Mouse (Mus musculus): ENCODE measurements at regions not wholly inside any gene's neighbourhood (a gene's known extent, or its start where the extent isn't known, plus 50 kb on each side); places are given as distances from the start of the nearest gene placed in this dataset.
A peak's percentile ranks its signal among the peaks of the same experiment; 100 is the strongest.

DNA sequence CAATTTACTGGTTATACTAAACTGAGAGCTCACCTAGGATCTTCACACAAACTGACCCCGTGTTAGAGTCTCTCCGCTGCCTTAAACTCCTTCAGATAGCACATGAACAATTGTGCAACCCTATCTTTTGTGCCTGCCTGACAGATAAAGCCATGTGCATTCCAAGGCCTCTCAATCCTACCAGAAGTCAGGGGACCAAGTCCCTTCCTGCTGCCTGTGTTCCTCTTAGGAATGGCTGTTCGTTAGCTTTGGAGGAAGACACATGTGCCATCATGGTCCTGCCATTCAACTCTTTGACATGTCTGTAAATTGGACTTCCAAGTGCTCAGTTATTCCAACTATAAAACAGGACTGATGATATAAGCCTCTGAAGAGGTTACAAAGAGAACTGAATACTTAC is 161.4 kb upstream of the Cpeb2 start:
- no peak overlapping the region for H3K4me3 ChIP-seq (ENCODE audit: low read depth, low read length)
- H3K27me3 ChIP-seq (ENCODE audit: control insufficient read depth, insufficient read depth, low read length), result no peaks in the 10 kb centered on the region
- no peaks in the 10 kb centered on the region for H3K36me3 ChIP-seq (ENCODE audit: control insufficient read depth, insufficient read depth, low read length)
- H3K9ac ChIP-seq (ENCODE audit: low read depth, low read length), result no peak overlapping the region
- H3K9me3 ChIP-seq (ENCODE audit: control insufficient read depth, low read length), result no peaks in the 10 kb centered on the region
- no peak for ATAC-seq (ENCODE audit: low FRiP score)
- DNase-seq (ENCODE audit: low spot score), result no peak
- H3K4me2 ChIP-seq (replicated peaks; ENCODE audit: low read depth, low read length), result no peak overlapping the region
- no peaks in the 10 kb centered on the region for H3K4me1 ChIP-seq (replicated peaks; ENCODE audit: control insufficient read depth, insufficient read depth, low read length)
- 92% methylated on average over 3 of the region's 3 CpGs for WGBS
- no peak overlapping the region for H3K27ac ChIP-seq (ENCODE audit: low read depth, low read length)

DNA sequence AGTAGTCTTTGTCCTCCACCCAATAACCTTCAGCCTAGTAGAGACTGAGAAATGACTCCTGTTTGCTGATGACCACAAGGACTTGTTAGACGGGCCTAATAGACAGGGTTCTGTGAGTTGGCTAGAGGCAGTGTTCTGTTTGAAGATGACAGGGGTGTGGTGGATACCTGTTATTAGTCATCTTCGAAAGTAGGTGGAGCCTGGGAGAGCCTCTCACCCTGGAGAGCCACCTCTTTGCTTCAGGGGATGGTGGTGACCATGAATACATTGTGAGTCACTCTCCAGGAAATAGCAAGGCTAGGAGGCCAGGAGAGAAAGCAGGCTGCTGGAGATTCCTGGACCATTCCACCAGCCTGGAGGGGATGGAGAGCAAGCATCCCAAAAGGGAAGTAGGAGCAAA is 160.6 kb upstream of the Cpeb2 start:
- H3K36me3 ChIP-seq (ENCODE audit: control insufficient read depth, insufficient read depth, low read length), result no peaks in the 10 kb centered on the region
- no peak overlapping the region for H3K27ac ChIP-seq (ENCODE audit: low read depth, low read length)
- DNase-seq (ENCODE audit: low spot score) (no peak), ATAC-seq (ENCODE audit: low FRiP score) (no peak)
- H3K27me3 ChIP-seq (ENCODE audit: control insufficient read depth, insufficient read depth, low read length), result no peaks in the 10 kb centered on the region
- H3K4me2 ChIP-seq (replicated peaks; ENCODE audit: low read depth, low read length), result no peak overlapping the region
- no peak overlapping the region for H3K9ac ChIP-seq (ENCODE audit: low read depth, low read length)
- no peaks in the 10 kb centered on the region for H3K4me1 ChIP-seq (replicated peaks; ENCODE audit: control insufficient read depth, insufficient read depth, low read length)
- H3K4me3 ChIP-seq (ENCODE audit: low read depth, low read length), result no peak overlapping the region
- H3K9me3 ChIP-seq (ENCODE audit: control insufficient read depth, low read length), result no peaks in the 10 kb centered on the region
- WGBS, result 95% methylated on average over 2 of the region's 2 CpGs

DNA sequence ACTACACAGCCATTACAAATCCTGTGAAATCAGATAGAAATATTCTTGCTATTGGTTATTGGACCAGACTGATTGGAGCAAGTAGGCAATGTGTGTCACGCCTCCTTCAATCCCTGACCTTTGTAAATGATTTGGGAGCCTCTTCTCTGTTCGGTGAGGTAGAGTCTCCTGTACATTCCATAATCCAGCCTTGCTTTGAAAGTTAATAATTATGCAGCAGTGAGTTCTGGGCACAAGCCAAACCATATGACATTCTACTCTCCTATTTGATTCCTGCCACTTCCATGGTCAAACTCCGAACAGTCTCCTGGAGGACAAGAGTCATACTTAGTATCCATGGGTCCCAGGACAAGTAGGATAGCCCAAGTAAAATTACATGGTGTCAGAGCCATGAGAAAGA is 158.4 kb upstream of the Cpeb2 start:
- no peak overlapping the region for H3K27ac ChIP-seq (ENCODE audit: low read depth, low read length)
- no peaks in the 10 kb centered on the region for H3K4me1 ChIP-seq (replicated peaks; ENCODE audit: control insufficient read depth, insufficient read depth, low read length)
- ATAC-seq (ENCODE audit: low FRiP score), result no peak
- no peak overlapping the region for H3K4me2 ChIP-seq (replicated peaks; ENCODE audit: low read depth, low read length)
- H3K36me3 ChIP-seq (ENCODE audit: control insufficient read depth, insufficient read depth, low read length), result no peaks in the 10 kb centered on the region
- no peaks in the 10 kb centered on the region for H3K9me3 ChIP-seq (ENCODE audit: control insufficient read depth, low read length)
- no peak for DNase-seq (ENCODE audit: low spot score)
- H3K9ac ChIP-seq (ENCODE audit: low read depth, low read length), result no peak overlapping the region
- H3K4me3 ChIP-seq (ENCODE audit: low read depth, low read length), result no peak overlapping the region
- no peaks in the 10 kb centered on the region for H3K27me3 ChIP-seq (ENCODE audit: control insufficient read depth, insufficient read depth, low read length)
- 94% methylated on average over 3 of the region's 3 CpGs for WGBS

DNA sequence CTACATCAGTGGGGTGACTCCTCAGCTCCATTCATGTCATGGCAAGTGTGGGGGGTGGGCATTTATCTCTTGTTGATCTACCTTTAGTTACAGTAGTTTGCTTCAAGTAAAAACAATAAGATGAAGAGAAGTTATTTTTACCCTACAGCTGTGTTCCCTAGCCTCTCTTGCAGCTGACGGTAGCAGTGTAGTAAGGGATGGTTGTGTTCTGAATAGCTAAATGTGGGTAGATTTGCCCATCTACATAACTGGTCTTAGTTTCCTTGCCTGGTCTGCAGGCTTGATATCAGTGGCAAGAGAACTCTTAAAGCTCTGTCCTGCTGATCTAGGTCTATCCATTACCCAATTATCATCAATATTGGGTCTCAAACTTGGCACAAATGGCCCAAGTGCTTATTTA is 152.7 kb upstream of the Cpeb2 start:
- no peak for ATAC-seq (ENCODE audit: low FRiP score)
- 91% methylated on average over 1 of the region's 1 CpGs for WGBS
- no peak for DNase-seq (ENCODE audit: low spot score)
- H3K27ac ChIP-seq (ENCODE audit: low read depth, low read length), result no peak overlapping the region
- no peak overlapping the region for H3K4me3 ChIP-seq (ENCODE audit: low read depth, low read length)
- H3K4me2 ChIP-seq (replicated peaks; ENCODE audit: low read depth, low read length), result no peak overlapping the region
- H3K9ac ChIP-seq (ENCODE audit: low read depth, low read length), result no peak overlapping the region
- H3K27me3 ChIP-seq (ENCODE audit: control insufficient read depth, insufficient read depth, low read length), result no peaks in the 10 kb centered on the region
- H3K4me1 ChIP-seq (replicated peaks; ENCODE audit: control insufficient read depth, insufficient read depth, low read length), result no peaks in the 10 kb centered on the region
- no peaks in the 10 kb centered on the region for H3K36me3 ChIP-seq (ENCODE audit: control insufficient read depth, insufficient read depth, low read length)
- no peaks in the 10 kb centered on the region for H3K9me3 ChIP-seq (ENCODE audit: control insufficient read depth, low read length)

DNA sequence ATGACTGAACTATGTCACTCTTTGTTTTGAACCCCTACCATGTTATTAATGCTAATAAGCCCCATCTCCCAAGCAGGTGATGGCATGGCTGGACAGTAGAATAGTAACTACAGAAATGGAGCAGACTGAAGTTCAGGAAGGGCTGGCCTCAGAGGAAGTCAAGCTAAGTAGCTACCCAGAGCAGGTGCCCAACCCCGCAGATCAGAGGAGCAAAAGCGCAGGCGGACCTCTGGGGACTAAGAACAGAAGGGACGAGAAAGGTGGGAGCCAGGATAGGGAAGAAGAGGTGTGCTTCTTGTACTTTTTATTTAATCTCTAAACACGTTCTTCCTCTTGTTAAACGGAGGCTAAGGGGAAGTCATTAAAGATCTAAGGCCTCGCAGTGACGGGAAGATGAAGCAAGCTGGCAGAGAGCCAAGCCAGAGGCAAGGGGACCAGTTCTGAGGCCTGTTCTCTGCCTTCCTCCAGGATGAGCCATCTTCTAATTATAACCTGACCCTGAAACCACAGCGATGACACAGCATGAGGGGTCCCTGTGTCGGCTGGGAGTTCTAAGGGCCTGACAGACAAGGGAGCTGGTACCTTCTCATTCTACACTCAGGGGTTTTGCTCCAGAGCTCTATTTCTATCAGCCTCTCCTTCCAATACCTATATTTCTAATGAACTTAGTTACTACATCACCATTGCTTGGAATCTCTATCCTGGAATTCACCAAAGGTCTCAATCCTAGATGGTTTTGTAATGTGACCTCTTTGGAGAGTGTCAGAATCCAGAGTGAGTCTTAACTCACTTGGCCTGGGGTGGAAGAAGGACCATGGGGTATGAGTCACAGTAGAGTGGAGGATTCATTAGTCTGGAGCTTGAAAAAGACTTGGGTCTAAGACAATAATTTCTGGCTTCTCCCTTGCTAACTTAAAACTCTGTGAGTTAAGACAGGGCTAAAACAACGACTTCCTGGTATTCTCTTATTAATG is 151.1 kb upstream of the Cpeb2 start:
- H3K9ac ChIP-seq (ENCODE audit: low read depth, low read length), result no peak overlapping the region
- no peaks in the 10 kb centered on the region for H3K4me1 ChIP-seq (replicated peaks; ENCODE audit: control insufficient read depth, insufficient read depth, low read length)
- no peak overlapping the region for H3K4me2 ChIP-seq (replicated peaks; ENCODE audit: low read depth, low read length)
- H3K4me3 ChIP-seq (ENCODE audit: low read depth, low read length), result no peak overlapping the region
- WGBS, result 81% methylated on average over 11 of the region's 11 CpGs
- no peak for DNase-seq (ENCODE audit: low spot score)
- H3K9me3 ChIP-seq (ENCODE audit: control insufficient read depth, low read length), result no peaks in the 10 kb centered on the region
- no peaks in the 10 kb centered on the region for H3K27me3 ChIP-seq (ENCODE audit: control insufficient read depth, insufficient read depth, low read length)
- ATAC-seq (ENCODE audit: low FRiP score), result no peak
- no peaks in the 10 kb centered on the region for H3K36me3 ChIP-seq (ENCODE audit: control insufficient read depth, insufficient read depth, low read length)
- no peak overlapping the region for H3K27ac ChIP-seq (ENCODE audit: low read depth, low read length)

DNA sequence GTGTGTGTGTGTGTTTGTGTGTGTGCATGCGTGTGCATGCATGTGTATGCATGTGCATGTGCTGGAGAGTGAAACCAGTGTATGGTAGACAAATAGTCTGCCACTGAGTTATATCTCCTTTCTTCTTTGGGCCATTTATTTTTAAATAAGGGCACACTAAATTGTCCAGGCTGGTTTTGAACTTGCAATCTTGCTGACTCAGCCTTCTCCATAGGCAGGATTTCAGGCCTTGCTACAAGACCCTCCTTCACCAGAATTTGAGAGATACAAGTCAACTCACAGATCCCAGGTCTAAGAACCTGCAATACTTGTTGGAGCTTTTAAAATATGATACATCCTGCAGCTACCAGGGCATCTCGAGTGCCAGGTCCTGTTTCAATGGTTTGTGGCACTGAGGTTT is 145.9 kb upstream of the Cpeb2 start:
- no peak overlapping the region for H3K4me3 ChIP-seq (ENCODE audit: low read depth, low read length)
- no peaks in the 10 kb centered on the region for H3K9me3 ChIP-seq (ENCODE audit: control insufficient read depth, low read length)
- H3K4me2 ChIP-seq (replicated peaks; ENCODE audit: low read depth, low read length), result no peak overlapping the region
- no peaks in the 10 kb centered on the region for H3K4me1 ChIP-seq (replicated peaks; ENCODE audit: control insufficient read depth, insufficient read depth, low read length)
- no peaks in the 10 kb centered on the region for H3K27me3 ChIP-seq (ENCODE audit: control insufficient read depth, insufficient read depth, low read length)
- no peaks in the 10 kb centered on the region for H3K36me3 ChIP-seq (ENCODE audit: control insufficient read depth, insufficient read depth, low read length)
- no peak for DNase-seq (ENCODE audit: low spot score)
- no peak for ATAC-seq (ENCODE audit: low FRiP score)
- no peak overlapping the region for H3K27ac ChIP-seq (ENCODE audit: low read depth, low read length)
- H3K9ac ChIP-seq (ENCODE audit: low read depth, low read length), result no peak overlapping the region
- 86% methylated on average over 2 of the region's 2 CpGs for WGBS

DNA sequence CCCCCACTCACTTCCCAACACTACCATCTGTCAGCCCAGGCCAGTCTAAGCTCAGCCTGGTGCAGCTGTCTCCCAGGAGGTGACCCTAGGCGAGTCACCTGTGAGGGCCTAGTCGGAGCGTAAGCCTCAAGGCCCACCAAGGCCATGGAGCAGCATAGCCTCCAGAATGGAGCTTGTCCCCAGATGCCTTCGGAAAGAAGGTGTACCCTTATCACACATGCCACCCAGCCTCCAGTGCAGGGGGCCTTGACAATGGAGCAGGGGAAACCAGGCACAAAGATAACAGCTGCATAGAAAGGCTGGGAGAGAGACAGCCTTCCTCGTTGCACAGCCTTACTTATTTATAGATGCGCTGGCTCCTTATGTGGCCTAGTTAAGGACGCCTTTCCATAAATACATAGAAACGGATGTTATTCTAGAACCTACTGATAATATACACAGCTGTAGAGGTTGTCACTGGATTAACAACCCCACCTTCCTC is 145.0 kb upstream of the Cpeb2 start:
- H3K4me1 ChIP-seq (replicated peaks; ENCODE audit: control insufficient read depth, insufficient read depth, low read length), result no peaks in the 10 kb centered on the region
- H3K4me2 ChIP-seq (replicated peaks; ENCODE audit: low read depth, low read length), result no peak overlapping the region
- DNase-seq (ENCODE audit: low spot score), result no peak
- 77% methylated on average over 8 of the region's 8 CpGs for WGBS
- no peak overlapping the region for H3K27ac ChIP-seq (ENCODE audit: low read depth, low read length)
- H3K36me3 ChIP-seq (ENCODE audit: control insufficient read depth, insufficient read depth, low read length), result no peaks in the 10 kb centered on the region
- no peaks in the 10 kb centered on the region for H3K9me3 ChIP-seq (ENCODE audit: control insufficient read depth, low read length)
- H3K4me3 ChIP-seq (ENCODE audit: low read depth, low read length), result no peak overlapping the region
- no peaks in the 10 kb centered on the region for H3K27me3 ChIP-seq (ENCODE audit: control insufficient read depth, insufficient read depth, low read length)
- no peak overlapping the region for H3K9ac ChIP-seq (ENCODE audit: low read depth, low read length)
- peak; percentile 82 for ATAC-seq (ENCODE audit: low FRiP score)

DNA sequence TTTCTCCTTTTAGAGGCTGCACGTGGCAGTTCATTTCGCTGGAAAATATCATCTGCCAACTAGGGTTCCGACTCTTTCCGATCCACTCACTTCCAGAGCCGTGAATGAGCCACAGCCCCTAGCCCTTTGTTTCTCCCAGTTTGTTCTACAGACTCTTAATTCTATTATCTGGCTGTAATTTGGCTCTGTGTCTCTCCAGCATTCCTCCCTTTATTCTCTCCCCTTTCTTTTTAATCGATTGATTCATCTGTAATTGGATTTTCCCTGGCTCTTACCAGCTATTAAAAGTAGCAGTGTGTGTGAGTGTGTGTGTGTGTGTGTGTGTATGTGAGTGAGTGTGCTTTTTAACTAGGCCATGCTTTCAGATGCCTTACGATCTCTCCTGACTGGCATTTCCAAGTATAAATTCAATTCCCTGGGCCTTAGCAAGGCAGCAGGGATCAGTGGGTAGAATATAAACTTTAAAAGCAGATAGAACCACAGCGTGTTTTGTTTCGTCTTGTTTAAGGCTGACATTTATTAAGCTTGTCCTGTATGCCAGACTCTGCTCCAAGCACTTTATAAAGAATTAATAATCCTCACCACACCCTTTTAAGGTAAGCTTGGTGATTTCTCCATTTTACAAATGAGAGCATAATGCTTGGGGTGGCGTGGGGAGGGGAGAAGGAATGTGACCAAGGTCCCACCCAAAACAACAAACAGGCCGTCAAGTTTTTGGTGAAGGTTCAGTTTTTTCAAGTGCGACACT is 144.1 kb upstream of the Cpeb2 start:
- Histone ChIP-seq H3K4me1 (replicated peaks; ENCODE audit: control insufficient read depth, insufficient read depth, low read length) (no peaks in the 10 kb centered on the region), H3K9me3 (ENCODE audit: control insufficient read depth, low read length) (no peaks in the 10 kb centered on the region), H3K27me3 (ENCODE audit: control insufficient read depth, insufficient read depth, low read length) (no peaks in the 10 kb centered on the region), H3K27ac (ENCODE audit: low read depth, low read length) (no peak overlapping the region), H3K4me2 (replicated peaks; ENCODE audit: low read depth, low read length) (no peak overlapping the region), H3K4me3 (ENCODE audit: low read depth, low read length) (no peak overlapping the region), H3K36me3 (ENCODE audit: control insufficient read depth, insufficient read depth, low read length) (no peaks in the 10 kb centered on the region), H3K9ac (ENCODE audit: low read depth, low read length) (no peak overlapping the region)
- 66% methylated on average over 12 of the region's 12 CpGs for WGBS
- DNase-seq (ENCODE audit: low spot score) (no peak), ATAC-seq (ENCODE audit: low FRiP score) (no peak; the same call in 1 of the 2 replicates)

Data from hindbrain, embryonic 11.5 days (tissue).